Mouse (Mus musculus) midbrain, embryonic 12.5 days (tissue): ENCODE measurements around the gene Sub1. TPM values are rescaled to one million over a fixed set of nuclear protein-coding genes. Genes with fewer than 3 reads are reported as not detected.
A peak's percentile ranks its signal among the peaks of the same experiment; 100 is the strongest.

ENCODE experiments used
- ATAC-seq: fragments of 200-750 bp; cut with Nextera tagmentation; 2 replicates; pipeline ENCODE4 v1.8.0; 2017; ENCODE audit warnings: low read depth, moderate TSS enrichment, moderate library complexity; ENCODE audit not compliant: low FRiP score
- H3K27ac ChIP-seq: fragments of 300-500 bp; sonication (generic); replicated peaks from 2 replicates; pipeline ENCODE4 v1.5.1; 2016; ENCODE audit warnings: mild to moderate bottlenecking
- H3K27me3 ChIP-seq: fragments of 300-500 bp; sonication (generic); 2 replicates; pipeline ENCODE4 v1.6.1; 2016; ENCODE audit warnings: mild to moderate bottlenecking
- H3K36me3 ChIP-seq: fragments of 300-500 bp; sonication (generic); 2 replicates; pipeline ENCODE4 v1.6.1; 2016
- H3K4me1 ChIP-seq: fragments of 300-500 bp; sonication (generic); 2 replicates; pipeline ENCODE4 v1.6.1; 2016
- H3K4me2 ChIP-seq: fragments of 300-500 bp; sonication (generic); replicated peaks from 2 replicates; pipeline ENCODE4 v1.6.1; 2016; ENCODE audit warnings: mild to moderate bottlenecking, moderate library complexity
- H3K4me3 ChIP-seq: fragments of 300-500 bp; sonication (generic); 2 replicates; pipeline ENCODE4 v1.5.1; 2016; ENCODE audit warnings: mild to moderate bottlenecking
- H3K9ac ChIP-seq: fragments of 300-500 bp; sonication (generic); replicated peaks from 2 replicates; pipeline ENCODE4 v1.6.1; 2016; ENCODE audit warnings: mild to moderate bottlenecking, moderate library complexity
- H3K9me3 ChIP-seq: fragments of 300-500 bp; sonication (generic); 2 replicates; pipeline ENCODE4 v1.6.1; 2016; ENCODE audit warnings: mild to moderate bottlenecking
- WGBS: fragments of 180-500 bp; shearing (Covaris S2); methylation state at CpG from one replicate; pipeline ENCODE4 v1.1.7; 2016; 5-methylcytosine and 5-hydroxymethylcytosine counted together
- polyA plus RNA-seq: library from polyadenylated mRNA; unstranded; fragments of >200 nt; fragmentation: Nextera tagmentation; extraction: Ambion mirVana; gene quantifications from 2 replicates; pipeline ENCODE4 v1.2.1, GENCODE M21; 2016

Sub1 gene
- polyA plus RNA-seq, 1 experiment from 2014 or later, result 665 TPM

DNA sequence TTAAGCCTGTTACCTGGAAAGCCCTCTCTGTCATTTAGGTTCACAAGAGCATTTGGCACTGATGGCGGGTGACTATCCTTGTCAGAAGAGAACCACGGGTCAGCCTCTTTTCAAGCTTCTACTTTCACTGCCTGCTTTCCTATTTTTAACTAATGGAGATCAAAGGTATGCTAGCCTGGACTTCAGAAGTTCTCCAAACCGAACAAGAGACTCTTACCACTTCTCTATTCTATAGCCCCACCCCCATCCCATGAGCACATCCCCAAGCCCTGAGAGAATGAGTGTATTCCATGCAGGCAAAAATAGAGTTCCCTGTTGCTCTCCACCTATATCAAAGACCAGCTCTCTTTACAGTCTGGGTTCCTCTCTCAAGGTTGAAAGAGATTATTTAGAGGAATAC is 31.0 kb upstream of the Sub1 start:
- Histone ChIP-seq H3K36me3 (no peaks in the 10 kb centered on the region), H3K4me1 (no peaks in the 10 kb centered on the region), H3K9ac (no peak overlapping the region), H3K9me3 (no peaks in the 10 kb centered on the region), H3K27ac (no peak overlapping the region), H3K4me2 (no peak overlapping the region), H3K4me3 (no peak overlapping the region), H3K27me3 (no peaks in the 10 kb centered on the region)
- ATAC-seq, result no peak
- WGBS, result 71% methylated on average over 3 of the region's 3 CpGs

DNA sequence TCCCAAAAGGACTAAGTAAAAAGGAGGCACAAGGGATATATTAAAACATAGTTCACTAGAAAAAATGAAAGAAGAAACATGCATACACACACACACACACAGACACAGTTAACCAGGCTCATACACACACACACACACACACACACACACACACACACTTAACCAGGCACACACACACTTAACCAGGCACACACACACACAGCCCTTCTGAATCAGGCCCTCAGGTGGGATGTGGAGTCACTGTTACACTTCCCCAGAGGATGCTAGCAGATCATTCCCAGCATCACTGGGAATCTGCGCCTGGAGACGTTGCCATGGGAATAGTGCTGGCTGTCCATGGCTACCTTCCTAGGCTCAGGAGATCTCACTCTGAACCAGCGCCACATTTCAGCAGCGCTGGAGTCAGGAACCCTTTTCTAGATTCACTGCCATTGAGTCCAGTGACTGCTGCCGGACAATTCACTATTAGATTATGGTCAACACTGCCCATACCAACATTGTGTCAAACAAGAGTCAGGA is 30.2 kb upstream of the Sub1 start:
- 87% methylated on average over 5 of the region's 5 CpGs for WGBS
- no peaks in the 10 kb centered on the region for H3K27me3 ChIP-seq
- no peak overlapping the region for H3K9ac ChIP-seq
- H3K4me3 ChIP-seq, result no peak overlapping the region
- no peak overlapping the region for H3K27ac ChIP-seq
- no peaks in the 10 kb centered on the region for H3K9me3 ChIP-seq
- H3K36me3 ChIP-seq, result no peaks in the 10 kb centered on the region
- no peak for ATAC-seq
- no peak overlapping the region for H3K4me2 ChIP-seq
- H3K4me1 ChIP-seq, result no peaks in the 10 kb centered on the region

DNA sequence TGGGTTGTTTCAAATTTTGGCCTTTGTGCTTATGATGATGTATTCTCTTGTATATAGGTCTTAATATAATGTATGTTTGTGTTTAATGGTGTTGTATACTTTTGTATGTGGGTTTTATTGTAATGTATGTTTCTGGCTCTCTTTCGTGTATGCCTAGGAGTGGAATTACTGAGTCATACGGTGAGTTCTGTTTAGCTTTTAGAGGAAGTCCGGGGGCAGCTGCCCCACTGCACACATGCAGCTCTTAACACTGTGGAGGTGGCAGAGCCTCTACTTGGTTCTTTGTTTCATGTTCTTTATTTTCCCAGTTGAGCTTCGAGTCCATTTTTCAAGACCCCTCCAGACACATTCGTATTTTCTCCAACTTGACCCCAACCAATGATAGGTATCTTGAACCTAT is 29.2 kb upstream of the Sub1 start:
- ATAC-seq, result no peak
- Histone ChIP-seq H3K4me2 (no peak overlapping the region), H3K9me3 (no peaks in the 10 kb centered on the region), H3K27ac (no peak overlapping the region), H3K4me3 (no peak overlapping the region), H3K4me1 (no peaks in the 10 kb centered on the region), H3K36me3 (no peaks in the 10 kb centered on the region), H3K27me3 (no peaks in the 10 kb centered on the region), H3K9ac (no peak overlapping the region)
- 87% methylated on average over 5 of the region's 5 CpGs for WGBS

DNA sequence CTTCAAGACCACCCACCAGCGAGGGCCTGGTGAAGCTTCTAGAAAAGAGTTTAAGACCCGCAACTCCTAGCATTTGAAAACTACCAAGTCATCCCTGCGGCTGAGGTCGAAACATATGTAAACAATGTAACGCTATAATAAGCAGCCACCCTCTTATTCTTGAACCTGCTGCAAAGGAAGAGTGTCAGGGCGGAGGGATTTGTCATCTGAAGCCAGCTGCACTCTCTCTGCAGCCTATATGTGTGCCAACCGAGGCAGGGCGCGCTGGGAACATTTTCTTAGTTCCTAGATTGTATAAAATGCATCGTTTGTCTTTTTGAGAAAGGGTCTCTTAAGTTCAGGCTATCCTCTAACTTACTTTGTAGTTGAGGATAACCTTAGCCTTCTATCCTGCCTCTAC is 28.6 kb upstream of the Sub1 start:
- Histone ChIP-seq H3K4me3 (no peak overlapping the region), H3K27ac (no peak overlapping the region), H3K9me3 (no peaks in the 10 kb centered on the region), H3K4me2 (no peak overlapping the region), H3K4me1 (no peaks in the 10 kb centered on the region), H3K27me3 (no peaks in the 10 kb centered on the region), H3K9ac (no peak overlapping the region), H3K36me3 (no peaks in the 10 kb centered on the region)
- ATAC-seq, result no peak
- WGBS, result 85% methylated on average over 10 of the region's 10 CpGs

DNA sequence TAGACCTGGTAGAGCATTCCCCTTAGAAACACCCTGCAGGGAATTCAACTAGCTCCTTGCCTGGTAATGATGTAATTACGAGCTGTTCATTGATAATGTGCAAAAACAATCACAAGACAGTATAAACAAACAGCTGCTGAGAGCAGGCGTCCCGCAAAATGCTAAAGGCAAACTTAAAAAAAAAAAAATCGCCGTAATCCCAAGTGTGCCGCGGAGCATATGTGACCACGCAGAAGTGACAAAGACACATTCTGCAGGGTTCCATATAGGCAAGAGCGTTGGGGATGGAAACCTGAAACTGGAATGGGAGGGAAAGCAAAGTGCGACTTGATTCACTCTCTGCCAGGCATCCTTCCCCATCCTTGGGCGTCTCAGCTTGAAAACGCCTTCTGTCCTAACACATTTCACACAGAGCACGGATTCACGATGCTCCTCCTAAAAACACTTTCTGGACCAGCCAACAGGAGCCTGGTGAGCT is 28.0 kb upstream of the Sub1 start:
- H3K4me1 ChIP-seq, result no peaks in the 10 kb centered on the region
- no peak for ATAC-seq
- WGBS, result 67% methylated on average over 14 of the region's 14 CpGs
- no peak overlapping the region for H3K4me3 ChIP-seq
- no peak overlapping the region for H3K9ac ChIP-seq
- no peak overlapping the region for H3K27ac ChIP-seq
- H3K4me2 ChIP-seq, result no peak overlapping the region
- no peaks in the 10 kb centered on the region for H3K9me3 ChIP-seq
- no peaks in the 10 kb centered on the region for H3K27me3 ChIP-seq
- no peaks in the 10 kb centered on the region for H3K36me3 ChIP-seq

DNA sequence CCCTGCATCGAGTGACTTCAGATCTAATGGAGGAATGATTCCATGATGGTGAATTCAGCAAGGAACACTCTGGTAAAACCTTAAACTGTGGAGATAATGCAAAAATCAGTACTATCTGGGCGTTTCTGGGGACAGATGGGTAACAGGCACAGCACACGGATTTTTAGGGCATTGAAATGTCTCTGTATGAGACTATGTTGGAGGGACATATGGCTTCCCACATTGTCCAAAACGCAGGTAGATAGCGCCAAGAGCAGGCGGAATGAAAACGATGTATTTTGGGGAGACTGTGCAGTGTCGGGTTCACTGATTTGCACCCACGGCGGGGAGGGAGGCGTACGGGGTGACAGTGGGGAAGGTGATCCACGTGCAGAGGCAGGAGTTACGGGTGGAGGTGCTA is 22.7 kb upstream of the Sub1 start:
- no peaks in the 10 kb centered on the region for H3K4me1 ChIP-seq
- no peaks in the 10 kb centered on the region for H3K36me3 ChIP-seq
- no peak overlapping the region for H3K4me3 ChIP-seq
- no peak overlapping the region for H3K9ac ChIP-seq
- ATAC-seq, result no peak
- H3K27me3 ChIP-seq, result no peaks in the 10 kb centered on the region
- no peak overlapping the region for H3K27ac ChIP-seq
- no peak overlapping the region for H3K4me2 ChIP-seq
- WGBS, result 94% methylated on average over 14 of the region's 14 CpGs
- H3K9me3 ChIP-seq, result no peaks in the 10 kb centered on the region

DNA sequence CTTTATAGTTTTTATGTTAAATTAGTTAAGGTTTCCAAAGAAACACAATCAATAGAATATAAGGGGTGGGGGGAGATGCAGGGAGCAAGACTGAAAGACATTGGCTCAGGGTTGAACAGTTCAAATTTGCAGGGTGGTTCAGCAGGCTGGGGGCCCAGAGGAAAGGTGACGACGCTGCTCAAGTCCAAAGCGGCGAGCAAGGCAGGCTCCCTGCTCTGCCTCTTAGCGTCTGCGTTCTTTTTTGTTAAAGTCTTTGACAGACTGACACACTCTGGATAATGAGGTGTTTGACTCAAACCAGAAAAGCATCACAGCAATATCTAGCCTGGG is 21.6 kb upstream of the Sub1 start:
- ATAC-seq, result no peak
- no peak overlapping the region for H3K4me2 ChIP-seq
- H3K27ac ChIP-seq, result no peak overlapping the region
- H3K36me3 ChIP-seq, result no peaks in the 10 kb centered on the region
- H3K4me3 ChIP-seq, result no peak overlapping the region
- WGBS, result 81% methylated on average over 6 of the region's 6 CpGs
- no peaks in the 10 kb centered on the region for H3K4me1 ChIP-seq
- no peak overlapping the region for H3K9ac ChIP-seq
- no peaks in the 10 kb centered on the region for H3K9me3 ChIP-seq
- H3K27me3 ChIP-seq, result no peaks in the 10 kb centered on the region

DNA sequence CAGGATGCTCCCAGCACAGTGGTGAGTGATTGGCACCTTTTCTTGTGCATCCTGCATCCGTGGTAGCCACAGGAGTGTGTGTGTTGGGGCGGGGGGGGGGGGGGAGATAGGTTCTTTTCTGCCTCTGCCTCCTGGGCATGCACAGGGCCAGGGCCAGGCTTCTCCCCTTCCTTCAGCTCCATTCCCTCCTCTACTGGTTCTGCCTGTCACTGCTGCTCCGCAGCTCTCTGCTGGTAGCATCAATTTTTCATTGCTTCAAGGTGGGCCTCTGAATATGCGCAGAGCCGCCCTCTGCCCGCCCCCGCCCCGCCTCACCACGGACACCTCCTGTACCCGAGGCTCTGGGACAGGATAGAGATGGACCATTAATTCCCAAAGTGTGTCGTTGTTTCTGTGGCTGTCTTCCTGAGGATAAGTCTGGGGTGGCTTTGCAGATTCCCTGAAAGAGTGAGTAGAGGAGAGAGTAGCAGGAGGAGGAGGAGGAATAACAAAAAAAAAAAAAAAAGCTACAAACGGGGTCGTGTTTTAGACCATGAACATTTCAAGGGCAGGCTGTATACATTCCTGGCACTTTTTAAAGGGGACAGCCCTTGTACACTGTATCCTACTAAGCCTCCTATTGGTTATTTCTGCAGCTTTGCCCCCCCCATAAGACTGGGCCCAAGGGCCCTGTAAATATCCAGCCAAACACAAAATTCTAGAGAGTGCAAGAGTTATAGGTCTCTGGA is 21.1 kb upstream of the Sub1 start:
- Histone ChIP-seq H3K4me1 (no peaks in the 10 kb centered on the region), H3K4me3 (no peak overlapping the region), H3K9ac (no peak overlapping the region), H3K27ac (no peak overlapping the region), H3K9me3 (no peaks in the 10 kb centered on the region), H3K27me3 (no peaks in the 10 kb centered on the region), H3K36me3 (no peaks in the 10 kb centered on the region), H3K4me2 (no peak overlapping the region)
- WGBS, result 57% methylated on average over 11 of the region's 13 CpGs
- ATAC-seq, result no peak

DNA sequence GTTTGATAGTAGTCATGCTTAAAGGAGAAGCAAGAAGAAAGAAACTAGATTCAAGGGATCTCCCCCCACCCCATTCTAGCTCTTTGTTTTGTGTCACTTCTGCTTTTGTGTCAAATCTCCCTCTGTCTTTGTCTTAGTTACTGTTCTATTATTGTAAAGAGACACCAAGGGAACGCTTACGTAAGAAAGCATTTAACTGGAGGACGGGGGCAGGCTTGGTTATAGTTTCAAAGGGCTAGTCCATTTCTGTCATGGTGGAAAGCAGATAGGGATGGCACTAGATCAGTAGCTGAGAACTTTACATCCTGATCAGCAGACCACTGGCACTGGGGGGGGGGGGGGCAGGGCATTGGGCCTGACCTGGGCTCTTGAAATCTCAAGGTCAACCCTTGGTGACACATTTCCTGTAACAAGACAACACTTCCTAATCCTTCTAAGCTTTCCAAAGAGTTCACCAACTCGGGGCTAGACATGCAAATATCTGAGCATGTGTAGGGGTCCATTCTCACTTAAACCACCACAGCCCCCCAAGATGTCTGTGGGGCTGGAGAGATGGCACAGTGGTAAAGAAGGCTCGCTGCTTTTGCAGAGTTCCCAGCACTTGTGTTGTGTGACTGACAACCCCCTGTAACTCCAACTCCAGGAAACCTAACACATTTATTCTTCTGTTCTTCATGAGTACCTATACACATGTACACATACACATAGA is 17.6 kb upstream of the Sub1 start:
- Histone ChIP-seq H3K4me2 (no peak overlapping the region), H3K9me3 (no peaks in the 10 kb centered on the region), H3K4me3 (no peak overlapping the region), H3K27me3 (no peaks in the 10 kb centered on the region), H3K27ac (no peak overlapping the region), H3K36me3 (no peaks in the 10 kb centered on the region), H3K9ac (no peak overlapping the region), H3K4me1 (no peaks in the 10 kb centered on the region)
- 78% methylated on average over 5 of the region's 5 CpGs for WGBS
- no peak for ATAC-seq

DNA sequence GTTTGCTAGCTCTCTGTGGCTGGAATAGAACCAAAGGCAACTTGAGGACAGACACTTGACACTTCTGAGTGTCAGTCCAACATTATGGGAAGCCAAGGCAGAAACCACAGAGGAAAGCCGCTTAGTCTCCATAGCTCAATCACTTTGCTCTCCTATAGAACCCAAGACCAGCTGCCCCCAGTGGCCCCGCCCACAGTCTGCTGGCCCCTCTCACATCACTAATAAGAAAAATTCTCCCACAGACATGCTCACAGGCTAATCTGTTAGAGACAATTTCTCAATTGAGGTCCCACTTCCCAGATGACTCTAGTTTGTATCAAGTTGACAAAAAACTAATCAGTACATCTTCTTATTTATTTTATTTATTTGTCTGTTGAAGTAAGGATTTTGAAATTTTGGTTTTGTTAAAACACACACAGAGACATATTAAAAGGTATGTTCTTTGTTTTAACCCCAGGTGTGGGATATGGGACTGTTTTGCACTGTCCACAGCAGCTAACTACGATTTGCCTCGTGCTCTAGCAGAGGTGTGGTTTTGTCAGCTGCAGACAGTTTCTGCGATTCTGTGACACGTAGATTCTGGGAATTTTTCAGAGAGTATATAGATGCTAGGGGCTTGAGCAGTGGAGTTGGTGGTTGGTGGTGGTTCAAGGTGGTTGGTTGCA is 16.9 kb upstream of the Sub1 start:
- Histone ChIP-seq H3K27ac (no peak overlapping the region), H3K36me3 (no peaks in the 10 kb centered on the region), H3K4me2 (no peak overlapping the region), H3K9ac (no peak overlapping the region), H3K4me1 (no peaks in the 10 kb centered on the region), H3K9me3 (no peaks in the 10 kb centered on the region), H3K4me3 (no peak overlapping the region), H3K27me3 (no peaks in the 10 kb centered on the region)
- ATAC-seq, result no peak
- WGBS, result 74% methylated on average over 6 of the region's 6 CpGs

DNA sequence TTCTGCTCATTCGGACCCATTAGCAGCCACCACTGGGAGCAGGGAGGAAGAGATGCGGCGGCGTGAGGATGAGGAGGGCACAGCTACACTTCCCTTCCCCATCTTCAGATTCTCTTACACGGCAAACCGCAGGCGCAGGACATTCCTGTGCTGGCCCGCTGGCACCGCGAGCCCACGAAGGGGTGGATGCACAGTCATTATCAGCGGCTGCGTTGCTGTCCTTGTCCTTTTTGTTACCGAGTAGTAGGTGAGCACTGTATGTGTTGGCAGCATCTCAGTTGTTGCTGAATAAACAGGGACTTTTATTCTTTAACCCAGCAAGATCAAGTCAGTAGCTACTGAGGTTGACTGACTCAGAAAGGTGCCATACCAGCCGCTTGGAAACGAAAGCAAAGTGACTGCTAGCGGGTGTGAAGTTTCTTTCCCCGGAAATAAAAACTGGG is 13.8 kb upstream of the Sub1 start:
- Histone ChIP-seq H3K9me3 (no peaks in the 10 kb centered on the region), H3K9ac (no peak overlapping the region), H3K36me3 (no peaks in the 10 kb centered on the region), H3K27ac (no peak overlapping the region), H3K4me1 (no peaks in the 10 kb centered on the region), H3K4me2 (peak overlapping the region; percentile 23), H3K4me3 (no peak overlapping the region), H3K27me3 (no peaks in the 10 kb centered on the region)
- 55% methylated on average over 18 of the region's 18 CpGs for WGBS
- no peak for ATAC-seq
